Mouse (Mus musculus): ENCODE results near the gene Ptges. TPM values are rescaled to one million over a fixed set of nuclear protein-coding genes. Genes with fewer than 3 reads are reported as not detected.
A peak's percentile ranks its signal among the peaks of the same experiment; 100 is the strongest.

The Ptges gene
- total RNA-seq, 2 experiments from 2014 or later: 2.7 to 4.2 TPM

- no peak for DNase-seq (ENCODE audit: extremely low spot score in 1 of 2, low spot score in 1 of 2)
Measured at GRCm38 (mm10) chr2:30902726-30903722, 26.6 kb downstream of the Ptges start.

GRCm38 (mm10) chr2:30902256-30902655 is 27.4 kb downstream of the Ptges start:
- DNase-seq (ENCODE audit: extremely low spot score in 1 of 2, low spot score in 1 of 2): no peak

- DNase-seq (ENCODE audit: extremely low spot score in 1 of 2, low spot score in 1 of 2): no peak
Measured at GRCm38 (mm10) chr2:30901646-30902160, 28.0 kb downstream of the Ptges start.

GRCm38 (mm10) chr2:30899397-30900069 is 30.1 kb downstream of the Ptges start:
- no peak for DNase-seq (ENCODE audit: extremely low spot score in 1 of 2, low spot score in 1 of 2)

- DNase-seq (ENCODE audit: extremely low spot score in 1 of 2, low spot score in 1 of 2): no peak
Measured at GRCm38 (mm10) chr2:30897291-30897690, 32.4 kb downstream of the Ptges start.

GRCm38 (mm10) chr2:30893946-30894345 is 35.7 kb downstream of the Ptges start:
- no peak for DNase-seq (ENCODE audit: extremely low spot score in 1 of 2, low spot score in 1 of 2)

- no peak for DNase-seq (ENCODE audit: extremely low spot score in 1 of 2, low spot score in 1 of 2)
Measured at GRCm38 (mm10) chr2:30893399-30893798, 36.3 kb downstream of the Ptges start.

GRCm38 (mm10) chr2:30891002-30891401 is 38.7 kb downstream of the Ptges start:
- DNase-seq (ENCODE audit: extremely low spot score in 1 of 2, low spot score in 1 of 2): peak; percentile 35 to 48

GRCm38 (mm10) chr2:30885453-30886163 is 44.1 kb downstream of the Ptges start:
- DNase-seq (ENCODE audit: extremely low spot score in 1 of 2, low spot score in 1 of 2): peak; percentile 31 to 47

- DNase-seq (ENCODE audit: extremely low spot score in 1 of 2, low spot score in 1 of 2): no peak
Measured at GRCm38 (mm10) chr2:30884852-30885373, 44.8 kb downstream of the Ptges start.

GRCm38 (mm10) chr2:30881215-30881614 is 48.4 kb downstream of the Ptges start:
- no peak for DNase-seq (ENCODE audit: extremely low spot score in 1 of 2, low spot score in 1 of 2)

GRCm38 (mm10) chr2:30879481-30879880 is 50.2 kb downstream of the Ptges start:
- no peak for DNase-seq (ENCODE audit: extremely low spot score in 1 of 2, low spot score in 1 of 2)

GRCm38 (mm10) chr2:30875621-30876432 is 53.8 kb downstream of the Ptges start:
- no peak for DNase-seq (ENCODE audit: extremely low spot score in 1 of 2, low spot score in 1 of 2)

- no peak for DNase-seq (ENCODE audit: extremely low spot score in 1 of 2, low spot score in 1 of 2)
Measured at GRCm38 (mm10) chr2:30875096-30875495, 54.6 kb downstream of the Ptges start.

GRCm38 (mm10) chr2:30874445-30874844 is 55.2 kb downstream of the Ptges start:
- DNase-seq (ENCODE audit: extremely low spot score in 1 of 2, low spot score in 1 of 2): no peak

- no peak for DNase-seq (ENCODE audit: extremely low spot score in 1 of 2, low spot score in 1 of 2)
Measured at GRCm38 (mm10) chr2:30872669-30873068, 57.0 kb downstream of the Ptges start.

GRCm38 (mm10) chr2:30870863-30871262 is 58.8 kb downstream of the Ptges start:
- peak in 1 of 2 experiments; percentile 21 for DNase-seq (ENCODE audit: extremely low spot score in 1 of 2, low spot score in 1 of 2)

- no peak for DNase-seq (ENCODE audit: extremely low spot score in 1 of 2, low spot score in 1 of 2)
Measured at GRCm38 (mm10) chr2:30865426-30865825, 64.2 kb downstream of the Ptges start.

- DNase-seq (ENCODE audit: extremely low spot score in 1 of 2, low spot score in 1 of 2): no peak
Measured at GRCm38 (mm10) chr2:30864968-30865381, 64.7 kb downstream of the Ptges start.

All from layer of hippocampus, postnatal 25 days (tissue).